Mouse (Mus musculus) neural tube, embryonic 14.5 days (tissue): ENCODE results near the gene Trmt1. TPM values are rescaled to one million over a fixed set of nuclear protein-coding genes. Genes with fewer than 3 reads are reported as not detected.

Experiments
- ATAC-seq: fragments of 200-750 bp; cut with Nextera tagmentation; 2 replicates; pipeline ENCODE4 v1.8.0; 2017; ENCODE audit warnings: low read depth, mild to moderate bottlenecking, moderate TSS enrichment, moderate library complexity
- H3K27ac ChIP-seq: fragments of 300-500 bp; sonication (generic); 2 replicates; pipeline ENCODE4 v1.5.1; 2014; ENCODE audit warnings: low read depth, mild to moderate bottlenecking, control low read depth, low read length, moderate library complexity, mixed read lengths
- H3K27me3 ChIP-seq: fragments of 300-500 bp; sonication (generic); 2 replicates; pipeline ENCODE4 v1.6.1; 2014; ENCODE audit warnings: low read length; ENCODE audit not compliant: control insufficient read depth, insufficient read depth
- H3K36me3 ChIP-seq: fragments of 300-500 bp; sonication (generic); 2 replicates; pipeline ENCODE4 v1.6.1; 2014; ENCODE audit warnings: low read length, mixed read lengths; ENCODE audit not compliant: control insufficient read depth, insufficient read depth
- H3K4me1 ChIP-seq: fragments of 300-500 bp; sonication (generic); 2 replicates; pipeline ENCODE4 v1.6.1; 2014; ENCODE audit warnings: low read length; ENCODE audit not compliant: control insufficient read depth, insufficient read depth
- H3K4me2 ChIP-seq: fragments of 300-500 bp; sonication (generic); 2 replicates; pipeline ENCODE4 v1.6.1; 2014; ENCODE audit warnings: mild to moderate bottlenecking, low read depth, low read length, control low read depth
- H3K4me3 ChIP-seq: fragments of 300-500 bp; sonication (generic); 2 replicates; pipeline ENCODE4 v1.5.1; 2014; ENCODE audit warnings: low read depth, low read length, control low read depth, mixed read lengths
- H3K9ac ChIP-seq: fragments of 300-500 bp; sonication (generic); replicated peaks from 2 replicates; pipeline ENCODE4 v1.6.1; 2014; ENCODE audit warnings: low read depth, mild to moderate bottlenecking, control low read depth, low read length, mixed read lengths
- H3K9me3 ChIP-seq: fragments of 300-500 bp; sonication (generic); 2 replicates; pipeline ENCODE4 v1.6.1; 2016; ENCODE audit warnings: low read length; ENCODE audit not compliant: control insufficient read depth
- WGBS: fragments of 180-500 bp; shearing (Covaris S2); extraction: QIAGEN DNeasy Blood & Tissue Kit; methylation state at CpG from one replicate; pipeline ENCODE4 v1.1.7; 2014; 5-methylcytosine and 5-hydroxymethylcytosine counted together
- polyA plus RNA-seq: library from polyadenylated mRNA; unstranded; fragments of >200 nt; fragmentation: Nextera tagmentation; extraction: Ambion mirVana; gene quantifications from 2 replicates; pipeline ENCODE4 v1.2.1, GENCODE M21; 2014

Trmt1 gene
- polyA plus RNA-seq, 1 experiment from 2014 or later, result 70.2 TPM

DNA sequence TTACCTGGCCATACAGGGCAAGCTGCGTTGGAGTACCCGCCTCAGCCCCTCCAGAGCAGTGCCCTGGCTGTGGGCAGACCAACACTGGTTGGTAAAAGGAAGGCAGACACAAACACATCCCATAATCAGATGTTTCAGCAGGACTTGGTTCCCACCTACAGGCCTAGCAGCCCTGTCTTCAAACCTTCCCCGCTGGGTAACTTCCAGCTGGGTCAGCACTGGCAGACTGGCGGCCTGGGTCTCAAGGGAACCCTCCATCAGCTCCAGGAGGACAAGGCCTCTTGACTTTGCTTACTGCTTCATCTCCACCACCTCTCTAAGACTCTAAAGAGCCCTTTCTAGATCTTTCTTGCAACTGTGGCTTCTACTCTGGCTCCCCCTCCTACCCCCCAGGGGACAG, 50.4 kb downstream of the Trmt1 start:
- no peak overlapping the region for H3K27ac ChIP-seq
- H3K27me3 ChIP-seq, result peaks cover 22% of the 10 kb centered on the region
- 76% methylated on average over 4 of the region's 4 CpGs for WGBS
- peaks cover 48% of the 10 kb centered on the region for H3K4me1 ChIP-seq
- no peaks in the 10 kb centered on the region for H3K36me3 ChIP-seq
- no peak for ATAC-seq
- no peak overlapping the region for H3K4me2 ChIP-seq
- no peak overlapping the region for H3K4me3 ChIP-seq
- H3K9me3 ChIP-seq, result no peaks in the 10 kb centered on the region
- no peak overlapping the region for H3K9ac ChIP-seq

DNA sequence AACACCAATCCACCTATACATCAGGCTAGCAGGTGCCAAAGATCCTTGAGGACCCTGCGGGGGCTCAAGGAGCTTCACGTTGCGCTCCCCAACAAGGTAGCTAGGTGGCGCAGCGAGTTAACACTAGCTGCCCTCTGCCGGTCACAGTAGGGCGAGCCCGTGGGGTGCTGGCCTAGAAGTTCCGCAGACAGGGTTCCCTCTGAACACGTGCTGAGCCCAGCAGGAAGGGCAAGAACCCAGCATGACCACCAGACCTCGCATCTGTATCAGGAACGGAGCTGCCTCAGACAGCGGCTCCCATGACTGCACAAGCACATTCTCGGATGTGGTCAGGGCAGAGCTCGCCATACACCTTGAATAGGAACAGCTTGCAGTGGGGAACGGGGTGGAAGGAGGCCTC, 51.5 kb downstream of the Trmt1 start:
- H3K4me2 ChIP-seq, result peak overlapping the region; percentile 24; the same call in 1 of the 2 replicates
- H3K9me3 ChIP-seq, result no peaks in the 10 kb centered on the region
- ATAC-seq, result peak; percentile 65; the same call in 1 of the 2 replicates
- H3K9ac ChIP-seq, result 0 out of 2 replicates have a peak overlapping the region, but pooled peaks have one; percentile 8
- WGBS, result 1% methylated on average over 16 of the region's 16 CpGs
- no peak overlapping the region for H3K27ac ChIP-seq
- H3K36me3 ChIP-seq, result no peaks in the 10 kb centered on the region
- H3K27me3 ChIP-seq, result peaks cover 26% of the 10 kb centered on the region
- peaks cover 46% of the 10 kb centered on the region for H3K4me1 ChIP-seq
- H3K4me3 ChIP-seq, result no peak overlapping the region

DNA sequence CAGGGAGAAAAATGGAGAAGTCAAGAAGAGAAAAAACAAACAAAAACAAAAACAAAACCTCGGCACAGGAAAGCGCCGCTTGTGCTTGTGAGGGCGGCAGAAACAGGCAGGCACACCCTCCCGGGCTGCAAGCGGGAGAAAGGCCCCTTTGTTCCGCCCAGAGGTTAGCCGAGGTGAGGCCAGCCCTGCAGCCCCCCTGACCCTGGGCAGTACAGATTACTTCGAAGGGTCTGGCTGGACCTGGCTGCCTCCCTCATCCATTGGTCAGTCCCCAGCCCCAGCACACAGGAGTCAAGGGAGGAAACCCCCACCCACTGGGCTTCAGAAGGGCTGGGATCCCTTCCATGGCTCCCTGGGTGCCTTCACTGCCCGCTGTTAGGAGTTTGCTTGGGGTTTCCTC, 52.2 kb downstream of the Trmt1 start:
- Histone ChIP-seq H3K4me3 (no peak overlapping the region), H3K27me3 (peaks cover 26% of the 10 kb centered on the region), H3K4me1 (peaks cover 45% of the 10 kb centered on the region), H3K4me2 (peak overlapping the region; percentile 24; the same call in 1 of the 2 replicates), H3K9me3 (no peaks in the 10 kb centered on the region), H3K36me3 (no peaks in the 10 kb centered on the region), H3K27ac (no peak overlapping the region), H3K9ac (no peak overlapping the region)
- ATAC-seq, result no peak
- WGBS, result 11% methylated on average over 10 of the region's 10 CpGs

DNA sequence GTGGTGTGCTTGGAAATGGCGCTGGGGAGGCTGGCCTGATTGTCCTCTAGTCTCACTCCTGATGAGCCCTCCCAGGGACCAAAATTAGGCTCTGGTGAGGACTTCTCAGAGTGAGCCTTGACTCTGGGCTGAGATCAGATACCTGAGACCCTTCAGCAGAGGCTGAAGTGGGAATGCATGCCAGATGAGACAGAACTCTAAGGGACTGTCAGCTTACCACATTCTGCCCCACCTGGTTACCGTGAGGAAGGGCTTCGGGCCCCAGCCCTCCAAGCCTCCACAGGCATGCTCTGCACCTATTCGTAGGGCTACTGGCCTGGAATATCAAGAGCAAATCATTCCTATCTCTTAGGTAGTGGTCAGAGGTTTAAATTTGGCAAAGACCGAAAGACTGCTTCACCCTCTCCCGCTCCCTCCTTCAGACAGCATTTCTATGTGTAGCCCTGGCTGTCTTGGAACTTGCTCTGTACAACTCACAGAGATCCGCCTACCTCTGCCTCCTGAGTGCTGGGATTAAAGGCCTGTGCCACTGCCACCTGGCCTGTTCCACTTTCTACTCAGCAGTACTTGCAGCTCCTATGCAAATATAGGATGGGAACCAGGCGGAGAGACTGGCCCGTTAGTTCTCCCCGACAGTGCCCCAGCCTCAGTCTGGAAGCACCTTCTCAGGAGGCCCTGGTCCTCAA, 52.8 kb downstream of the Trmt1 start:
- H3K36me3 ChIP-seq, result no peaks in the 10 kb centered on the region
- WGBS, result 38% methylated on average over 10 of the region's 10 CpGs
- H3K27me3 ChIP-seq, result peaks cover 26% of the 10 kb centered on the region
- no peak overlapping the region for H3K4me2 ChIP-seq
- H3K9me3 ChIP-seq, result no peaks in the 10 kb centered on the region
- no peak overlapping the region for H3K9ac ChIP-seq
- no peak for ATAC-seq
- no peak overlapping the region for H3K4me3 ChIP-seq
- peaks cover 44% of the 10 kb centered on the region for H3K4me1 ChIP-seq
- H3K27ac ChIP-seq, result no peak overlapping the region

DNA sequence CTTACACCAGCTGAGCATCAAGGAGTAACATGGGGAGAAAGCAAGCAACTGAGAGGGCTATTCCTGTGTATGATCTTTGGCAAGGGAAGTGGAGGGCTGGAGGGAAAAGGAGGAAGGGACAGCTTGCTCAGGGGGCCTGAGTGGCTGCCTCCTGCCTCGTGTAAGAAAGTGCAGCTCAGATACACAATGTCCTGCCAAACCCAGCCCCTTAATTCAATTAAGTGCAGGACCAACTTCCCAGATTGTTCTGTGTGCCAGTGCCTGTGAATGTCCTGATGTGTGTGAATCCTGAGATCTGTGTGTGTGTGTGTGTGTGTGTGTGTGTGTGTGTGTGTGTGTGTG, 53.3 kb downstream of the Trmt1 start:
- ATAC-seq, result no peak
- H3K27ac ChIP-seq, result no peak overlapping the region
- H3K9me3 ChIP-seq, result no peaks in the 10 kb centered on the region
- H3K36me3 ChIP-seq, result no peaks in the 10 kb centered on the region
- H3K4me2 ChIP-seq, result no peak overlapping the region
- peaks cover 26% of the 10 kb centered on the region for H3K27me3 ChIP-seq
- no peak overlapping the region for H3K4me3 ChIP-seq
- WGBS, result 0% methylated on average over 1 of the region's 1 CpGs
- no peak overlapping the region for H3K9ac ChIP-seq
- H3K4me1 ChIP-seq, result peaks cover 45% of the 10 kb centered on the region

DNA sequence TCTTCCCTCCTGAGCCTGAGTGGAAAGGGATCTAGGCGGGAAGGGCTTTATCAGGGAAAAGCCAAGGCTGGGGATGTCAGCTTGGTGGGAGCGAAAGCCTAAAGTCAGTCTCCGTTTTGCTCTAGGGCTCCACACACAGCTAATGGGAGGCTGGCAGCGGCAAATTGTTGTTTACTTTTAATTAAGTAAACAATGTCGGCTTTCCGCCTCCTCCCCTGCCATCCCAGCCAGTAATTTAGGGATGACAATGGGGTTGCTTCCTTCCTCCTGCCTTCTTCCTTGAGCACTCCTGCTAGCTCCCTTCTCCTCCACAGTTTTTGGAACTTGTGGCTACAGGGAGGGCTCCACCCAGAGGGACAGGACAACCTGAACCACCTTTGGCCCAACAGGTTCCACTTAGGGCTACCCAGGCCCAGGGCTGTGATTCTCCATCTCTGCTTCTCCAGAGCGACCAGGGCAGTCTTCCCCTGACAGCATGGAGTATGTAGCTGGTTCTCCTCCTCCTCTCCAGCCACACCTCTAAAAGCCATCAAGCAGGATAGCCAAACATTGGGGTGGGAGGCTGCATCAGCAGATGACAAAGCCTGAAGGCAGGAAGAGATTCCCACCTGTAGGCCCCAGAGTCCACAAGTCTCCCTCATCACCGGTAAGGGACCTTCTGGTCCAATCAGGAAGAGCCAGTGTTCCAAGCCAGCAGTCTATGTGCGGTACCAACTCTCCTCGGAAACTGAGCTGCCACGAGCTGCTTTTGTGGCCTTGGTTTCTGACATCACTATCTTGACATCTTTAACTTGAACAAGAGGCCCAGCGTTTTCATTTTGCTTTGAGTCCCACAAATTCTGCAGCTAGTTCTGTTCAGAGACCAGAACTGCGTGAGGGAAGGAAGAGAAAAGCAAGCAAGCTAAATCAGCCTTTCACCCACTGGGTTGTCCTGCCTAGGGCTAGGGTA, 55.1 kb downstream of the Trmt1 start:
- no peak for ATAC-seq
- H3K9ac ChIP-seq, result no peak overlapping the region
- peaks cover 47% of the 10 kb centered on the region for H3K4me1 ChIP-seq
- H3K4me3 ChIP-seq, result no peak overlapping the region
- no peaks in the 10 kb centered on the region for H3K36me3 ChIP-seq
- peaks cover 26% of the 10 kb centered on the region for H3K27me3 ChIP-seq
- H3K4me2 ChIP-seq, result no peak overlapping the region
- 27% methylated on average over 13 of the region's 13 CpGs for WGBS
- H3K9me3 ChIP-seq, result no peaks in the 10 kb centered on the region
- H3K27ac ChIP-seq, result no peak overlapping the region; the same call in 1 of the 2 replicates

DNA sequence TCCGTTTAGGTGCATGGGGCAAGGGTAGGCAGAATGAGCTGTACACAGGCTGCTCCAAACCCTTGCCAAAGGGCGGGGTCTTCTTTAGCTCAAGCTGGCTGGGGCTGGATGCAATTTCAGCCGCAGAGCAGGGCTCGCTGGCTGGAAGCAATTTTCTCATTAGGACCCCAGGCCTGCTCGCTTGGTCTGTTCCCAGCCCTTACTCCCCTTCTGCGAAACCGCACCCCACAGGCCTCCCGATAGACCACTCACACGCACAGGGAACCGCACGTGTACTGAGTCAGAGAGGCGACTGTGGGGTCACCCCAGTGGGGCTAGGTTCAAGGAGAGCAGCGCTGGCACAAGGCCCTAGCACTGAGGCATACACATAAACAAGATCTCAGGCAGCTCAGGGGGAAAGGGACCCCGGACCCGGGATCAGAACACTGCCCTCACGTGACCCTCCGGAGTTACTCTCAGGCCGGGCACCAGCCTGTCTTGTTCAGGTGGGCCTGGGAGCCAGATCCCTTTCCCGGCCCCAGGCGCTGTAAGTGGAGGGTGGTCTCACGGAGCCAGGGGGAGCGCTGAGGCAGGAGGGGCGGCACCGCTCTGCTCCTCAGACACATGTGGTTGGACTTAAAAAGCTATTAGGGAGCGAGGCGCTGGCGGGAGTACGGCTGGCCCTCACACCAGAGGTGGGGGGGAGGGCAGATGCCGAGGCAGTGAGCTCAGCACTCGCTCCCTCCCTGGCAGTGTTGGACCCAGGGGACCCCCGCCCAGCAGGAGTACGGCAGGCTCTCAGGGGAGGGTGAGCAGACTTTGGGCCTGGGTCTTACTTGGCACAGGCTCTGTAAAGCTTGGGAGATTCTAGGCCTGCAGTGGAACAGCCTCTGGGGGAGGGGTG, 56.3 kb downstream of the Trmt1 start:
- H3K4me1 ChIP-seq, result peaks cover 43% of the 10 kb centered on the region
- peaks cover 24% of the 10 kb centered on the region for H3K27me3 ChIP-seq
- H3K9me3 ChIP-seq, result no peaks in the 10 kb centered on the region
- H3K27ac ChIP-seq, result peak overlapping the region; percentile 66
- H3K9ac ChIP-seq, result peak overlapping the region; percentile 26; the same call in 1 of the 2 replicates
- 4% methylated on average over 32 of the region's 32 CpGs for WGBS
- H3K36me3 ChIP-seq, result no peaks in the 10 kb centered on the region
- peak; percentile 54 for ATAC-seq
- no peak overlapping the region for H3K4me2 ChIP-seq
- no peak overlapping the region for H3K4me3 ChIP-seq

DNA sequence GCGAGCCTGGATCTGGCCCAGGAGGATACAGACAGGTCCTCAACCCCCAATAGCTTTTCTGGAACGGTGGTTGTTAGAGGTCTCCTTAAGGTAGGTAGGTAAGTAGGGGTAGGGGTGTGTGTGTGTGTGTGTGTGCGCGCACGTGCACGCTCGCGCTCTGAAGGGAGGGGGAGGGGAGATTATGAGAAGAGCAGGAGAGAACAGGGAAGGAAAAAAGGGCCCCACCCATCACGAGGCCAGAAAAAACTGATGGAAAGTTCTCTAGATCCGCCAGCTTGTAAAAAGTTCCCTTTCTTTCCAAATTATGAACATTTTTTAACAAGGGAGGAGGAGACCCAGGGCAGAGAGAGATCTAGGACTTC, 56.9 kb downstream of the Trmt1 start:
- no peak overlapping the region for H3K4me2 ChIP-seq
- H3K27ac ChIP-seq, result peak overlapping the region; percentile 66
- H3K9ac ChIP-seq, result no peak overlapping the region
- H3K27me3 ChIP-seq, result peaks cover 25% of the 10 kb centered on the region
- 0 out of 2 replicates have a peak, but pooled peaks have one; percentile 9 for ATAC-seq
- no peaks in the 10 kb centered on the region for H3K9me3 ChIP-seq
- no peaks in the 10 kb centered on the region for H3K36me3 ChIP-seq
- H3K4me1 ChIP-seq, result peaks cover 39% of the 10 kb centered on the region
- no peak overlapping the region for H3K4me3 ChIP-seq
- 5% methylated on average over 10 of the region's 10 CpGs for WGBS
